Mouse (Mus musculus): Measurements from ENCODE around the gene Casq2.

Casq2 gene

GRCm38 (mm10) chr3:102086283-102086682, at the start of gene Casq2:
Casq2 (plus strand) TSS chr3:102086415.
- in situ Hi-C loops (cut with MboI, MseI) = loop anchor here (10.0 kb wide), 1 partner anchor 921 kb away; no protein-coding TSS in a partner anchor

- in situ Hi-C loops (cut with MboI, MseI) = no loop called here
Observed at GRCm38 (mm10) chr3:102037806-102038205, 48.4 kb upstream of the Casq2 start.

GRCm38 (mm10) chr3:102038608-102039007, 47.6 kb upstream of the Casq2 start:
- in situ Hi-C loops (cut with MboI, MseI) = no loop called here

- in situ Hi-C loops (cut with MboI, MseI) = no loop called here
Observed at GRCm38 (mm10) chr3:102041632-102042031, 44.6 kb upstream of the Casq2 start.

- in situ Hi-C loops (cut with MboI, MseI) = no loop called here
Observed at GRCm38 (mm10) chr3:102045071-102045470, 41.1 kb upstream of the Casq2 start.

GRCm38 (mm10) chr3:102047532-102047931, 38.7 kb upstream of the Casq2 start:
- in situ Hi-C loops (cut with MboI, MseI) = no loop called here

- in situ Hi-C loops (cut with MboI, MseI) = no loop called here
Observed at GRCm38 (mm10) chr3:102049207-102050104, 36.8 kb upstream of the Casq2 start.

- in situ Hi-C loops (cut with MboI, MseI) = no loop called here
Observed at GRCm38 (mm10) chr3:102052036-102052435, 34.2 kb upstream of the Casq2 start.

GRCm38 (mm10) chr3:102053293-102053692, 32.9 kb upstream of the Casq2 start:
- in situ Hi-C loops (cut with MboI, MseI) = no loop called here

GRCm38 (mm10) chr3:102055878-102056277, 30.3 kb upstream of the Casq2 start:
- in situ Hi-C loops (cut with MboI, MseI) = no loop called here

- in situ Hi-C loops (cut with MboI, MseI) = no loop called here
Observed at GRCm38 (mm10) chr3:102060065-102060464, 26.1 kb upstream of the Casq2 start.

GRCm38 (mm10) chr3:102061923-102062670, 24.1 kb upstream of the Casq2 start:
- in situ Hi-C loops (cut with MboI, MseI) = no loop called here

- in situ Hi-C loops (cut with MboI, MseI) = no loop called here
Observed at GRCm38 (mm10) chr3:102062671-102063010, 23.6 kb upstream of the Casq2 start.

GRCm38 (mm10) chr3:102063273-102064120, 22.7 kb upstream of the Casq2 start:
- in situ Hi-C loops (cut with MboI, MseI) = no loop called here

GRCm38 (mm10) chr3:102064566-102064965, 21.6 kb upstream of the Casq2 start:
- in situ Hi-C loops (cut with MboI, MseI) = no loop called here

- in situ Hi-C loops (cut with MboI, MseI) = loop anchor here (5.0 kb wide), 1 partner anchor 710 kb away; no protein-coding TSS in a partner anchor
Observed at GRCm38 (mm10) chr3:102067306-102067705, 18.9 kb upstream of the Casq2 start.

- in situ Hi-C loops (cut with MboI, MseI) = loop anchor here (5.0 kb wide), 1 partner anchor 709 kb away; no protein-coding TSS in a partner anchor
Observed at GRCm38 (mm10) chr3:102067861-102068260, 18.4 kb upstream of the Casq2 start.

GRCm38 (mm10) chr3:102069260-102069659, 17.0 kb upstream of the Casq2 start:
- in situ Hi-C loops (cut with MboI, MseI) = loop anchor here (5.0 kb wide), 1 partner anchor 708 kb away; no protein-coding TSS in a partner anchor

- in situ Hi-C loops (cut with MboI, MseI) = loop anchor here (5.0 kb wide), 1 partner anchor 708 kb away; no protein-coding TSS in a partner anchor
Observed at GRCm38 (mm10) chr3:102069686-102070085, 16.5 kb upstream of the Casq2 start.

- in situ Hi-C loops (cut with MboI, MseI) = no loop called here
Observed at GRCm38 (mm10) chr3:102070360-102070759, 15.9 kb upstream of the Casq2 start.

- in situ Hi-C loops (cut with MboI, MseI) = no loop called here
Observed at GRCm38 (mm10) chr3:102071016-102071415, 15.2 kb upstream of the Casq2 start.

Data from T-helper 2 cell (primary cell).